Mouse (Mus musculus) layer of hippocampus, postnatal 14 days (tissue): ENCODE results near the gene Ccser1. TPM values are rescaled to one million over a fixed set of nuclear protein-coding genes. Genes with fewer than 3 reads are reported as not detected.

Source experiments
- DNase-seq, 2 experiments: peaks; one replicate each; pipeline ENCODE4 v3.0.0; 2021 to 2022; ENCODE audit warnings: low spot score in 2 of 2, mixed read lengths in 1 of 2
- total RNA-seq, 2 experiments: library from RNA; stranded (reverse); gene quantifications; 2 replicates each; pipeline ENCODE4 v1.2.3; 2021

The Ccser1 gene
- total RNA-seq, 2 experiments from 2014 or later, result 37.7 to 39.8 TPM

GRCm38 (mm10) chr6:61614920-61615319 is 434.8 kb downstream of the Ccser1 start:
- no peak for DNase-seq

DNA sequence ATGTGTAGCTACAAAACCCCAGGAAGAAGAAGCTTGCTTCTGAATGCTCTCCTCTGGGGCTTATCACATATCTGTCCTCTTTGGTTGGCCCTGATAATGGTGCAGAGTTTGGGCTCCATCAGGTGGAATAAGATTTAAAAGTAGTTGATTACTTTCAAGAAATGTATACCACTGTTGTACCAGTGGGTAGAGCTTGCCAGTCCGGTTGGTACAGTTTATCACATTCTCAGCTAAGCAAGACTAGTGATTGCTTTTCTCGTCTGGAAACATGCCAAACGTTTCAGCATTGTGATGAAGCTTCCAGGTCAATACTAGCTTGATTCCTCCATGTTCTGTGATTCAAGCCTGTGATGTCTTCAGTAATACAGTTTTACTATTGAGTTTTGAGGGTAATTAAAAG is 441.6 kb downstream of the Ccser1 start:
- DNase-seq, result no peak

DNA sequence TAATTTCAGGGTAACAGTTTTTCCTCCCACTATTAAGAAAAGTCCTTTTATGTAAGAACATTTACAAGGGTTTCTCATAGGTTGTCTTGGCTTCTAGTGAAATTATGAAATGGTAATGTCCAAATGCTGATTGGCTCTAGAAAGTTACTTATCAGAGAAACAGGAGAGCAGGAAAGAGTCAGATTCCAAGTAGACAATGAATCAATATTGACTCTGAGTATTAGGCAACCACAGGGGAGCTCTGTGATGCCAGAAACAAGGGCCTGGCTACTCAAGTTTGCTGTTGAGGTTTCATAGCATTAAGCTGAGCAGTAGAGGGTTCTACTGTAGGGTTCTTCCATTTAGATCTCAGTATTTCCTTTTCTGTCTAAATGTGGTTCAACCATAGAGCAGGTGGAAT is 481.3 kb downstream of the Ccser1 start:
- no peak for DNase-seq

DNA sequence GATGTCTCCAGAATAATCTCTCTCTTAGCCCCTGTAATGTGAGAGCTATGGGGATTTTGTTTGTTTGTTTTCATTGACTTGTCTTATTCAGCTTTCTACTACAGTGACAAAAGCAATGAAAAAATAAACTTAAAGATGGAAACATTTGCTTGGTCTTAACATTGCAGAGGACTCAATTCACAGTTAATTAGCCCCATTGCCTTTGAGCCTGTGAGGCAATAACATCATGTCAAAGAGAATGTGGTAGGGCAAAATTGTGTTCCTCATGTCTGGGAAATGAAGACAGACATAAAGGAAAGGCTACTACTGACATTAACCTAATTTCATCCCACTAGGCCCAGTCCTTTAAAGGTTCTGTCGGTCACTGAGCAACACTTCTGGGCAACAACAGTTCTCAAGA is 484.4 kb downstream of the Ccser1 start:
- DNase-seq, result no peak

- no peak for DNase-seq
Measured at GRCm38 (mm10) chr6:61687002-61687401, 506.9 kb downstream of the Ccser1 start.

GRCm38 (mm10) chr6:61703003-61703402 is 522.9 kb downstream of the Ccser1 start:
- DNase-seq, result no peak

DNA sequence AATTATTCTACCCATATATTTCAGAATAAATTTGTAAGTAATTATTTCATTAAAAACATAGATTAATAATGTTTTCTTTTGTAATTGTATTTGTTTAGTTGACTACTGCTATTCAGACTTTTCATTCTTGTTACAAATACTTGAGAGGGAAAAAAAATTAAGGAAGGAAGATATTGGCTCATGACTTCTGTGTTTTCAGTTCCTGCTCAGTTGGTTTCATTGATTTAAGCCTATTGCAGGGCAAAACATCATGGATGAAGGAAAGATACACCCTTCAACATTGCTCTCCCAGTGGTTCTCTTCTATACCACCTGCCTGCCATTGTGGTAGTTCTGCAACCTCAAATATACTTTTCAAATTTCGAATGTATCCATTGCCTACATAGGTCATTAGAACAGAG is 541.1 kb downstream of the Ccser1 start:
- no peak for DNase-seq

- DNase-seq, result no peak
Measured at GRCm38 (mm10) chr6:61729065-61729464, 548.9 kb downstream of the Ccser1 start.

GRCm38 (mm10) chr6:61730088-61730880 is 550.2 kb downstream of the Ccser1 start:
- no peak for DNase-seq

DNA sequence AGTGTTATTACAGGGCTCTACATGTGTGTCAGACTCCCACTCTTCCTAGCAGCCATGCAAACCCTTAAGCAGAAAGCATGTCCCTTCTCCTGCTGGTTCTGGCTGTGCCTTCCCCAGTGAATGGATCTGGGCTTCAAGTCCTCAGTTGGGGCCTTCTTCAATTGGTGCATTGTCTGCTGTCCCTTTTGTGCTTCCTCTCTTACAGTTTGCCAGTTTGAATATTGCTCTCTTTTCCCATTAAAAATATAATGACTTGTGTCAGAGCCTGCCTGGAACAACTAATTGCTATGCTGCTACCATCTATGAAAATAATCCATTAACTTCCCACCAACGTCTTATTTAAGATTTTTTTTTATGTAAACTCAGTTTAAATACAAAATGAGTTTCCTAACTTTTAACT is 566.2 kb downstream of the Ccser1 start:
- DNase-seq, result no peak

DNA sequence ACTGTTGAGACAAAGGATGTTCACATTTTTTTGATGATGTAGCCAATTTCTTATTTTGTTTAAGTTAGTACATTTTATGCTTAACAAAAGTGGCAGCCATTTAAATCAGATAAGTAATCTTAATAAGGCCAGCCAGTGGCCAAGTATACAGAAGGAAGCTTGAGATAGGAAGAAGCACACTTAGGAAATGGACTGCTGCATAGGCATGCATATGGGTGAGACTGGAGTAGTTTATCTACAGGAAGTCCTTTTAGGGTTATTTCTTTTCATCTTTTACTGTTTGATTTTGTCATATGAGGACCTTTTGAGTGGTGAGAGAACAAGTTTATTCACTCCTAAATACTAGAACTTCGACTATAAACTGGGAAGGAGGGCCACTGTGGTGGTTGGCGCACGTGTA is 582.0 kb downstream of the Ccser1 start:
- no peak for DNase-seq

- no peak for DNase-seq
Measured at GRCm38 (mm10) chr6:61763379-61763778, 583.3 kb downstream of the Ccser1 start.

DNA sequence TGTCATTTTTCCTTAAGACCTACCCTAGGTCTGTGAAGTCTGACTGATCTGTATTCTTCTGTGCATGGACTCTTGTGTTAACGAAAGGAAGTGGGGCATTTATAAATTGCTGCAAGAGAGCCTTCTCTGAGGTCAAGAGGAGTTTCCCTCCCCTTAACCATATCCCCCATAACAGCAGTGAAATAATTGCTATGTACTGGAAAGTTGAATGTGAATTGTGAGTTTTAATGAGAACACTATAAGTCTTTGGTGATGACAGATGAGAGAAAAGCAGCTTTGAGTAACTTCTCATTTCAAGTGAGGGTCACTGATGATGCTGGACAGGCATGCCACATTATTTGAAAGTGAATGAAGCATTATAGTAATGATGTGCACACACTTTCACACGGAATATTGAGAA is 585.7 kb downstream of the Ccser1 start:
- no peak for DNase-seq

- no peak for DNase-seq
Measured at GRCm38 (mm10) chr6:61767151-61767550, 587.0 kb downstream of the Ccser1 start.

- DNase-seq, result no peak
Measured at GRCm38 (mm10) chr6:61786706-61787105, 606.6 kb downstream of the Ccser1 start.

DNA sequence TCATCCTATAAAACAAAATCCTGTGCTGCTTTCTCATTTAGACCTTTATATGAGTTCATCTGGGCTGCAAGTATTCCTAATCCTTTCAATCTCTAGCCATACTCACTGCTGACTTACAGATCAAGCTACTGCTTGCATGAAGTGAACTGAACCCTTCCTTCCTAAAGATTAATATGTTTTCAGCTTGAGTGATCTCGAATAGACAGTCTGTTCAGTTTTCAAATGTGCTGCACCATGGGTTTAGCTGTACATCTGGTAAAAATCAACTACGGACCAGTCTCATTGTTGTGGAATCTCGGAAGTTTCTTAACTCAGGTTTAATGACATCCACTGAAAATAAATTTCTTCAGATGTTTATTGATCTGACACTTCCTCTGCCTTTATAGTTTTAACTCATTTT is 620.8 kb downstream of the Ccser1 start:
- DNase-seq, result no peak

GRCm38 (mm10) chr6:61805481-61805880 is 625.4 kb downstream of the Ccser1 start:
- DNase-seq, result no peak

DNA sequence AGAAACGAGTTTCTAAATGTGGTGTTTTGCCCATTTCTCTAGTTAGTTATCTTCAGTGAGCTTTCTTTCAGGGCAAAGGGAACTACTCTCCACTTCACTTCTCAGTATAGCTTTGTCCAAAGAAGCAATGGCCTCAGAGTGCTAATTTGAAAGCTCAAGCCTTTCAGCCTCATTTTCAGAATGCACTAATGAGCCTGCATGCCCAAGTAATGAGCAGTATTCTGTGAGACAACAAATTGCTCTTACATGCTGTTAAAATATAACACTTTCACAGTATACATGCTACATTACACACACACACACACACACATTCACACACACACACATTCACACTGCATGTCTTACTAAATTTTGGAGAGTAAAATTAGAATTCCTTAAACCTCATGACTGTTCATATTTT is 637.6 kb downstream of the Ccser1 start:
- DNase-seq, result no peak

GRCm38 (mm10) chr6:61876302-61876701 is 696.2 kb downstream of the Ccser1 start:
- DNase-seq, result no peak

- no peak for DNase-seq
Measured at GRCm38 (mm10) chr6:61898238-61898637, 718.1 kb downstream of the Ccser1 start.

- no peak for DNase-seq
Measured at GRCm38 (mm10) chr6:61902715-61903114, 722.6 kb downstream of the Ccser1 start.

GRCm38 (mm10) chr6:61912896-61913295 is 732.8 kb downstream of the Ccser1 start:
- DNase-seq, result no peak

GRCm38 (mm10) chr6:61931622-61932021 is 751.5 kb downstream of the Ccser1 start:
- DNase-seq, result no peak
